Mouse (Mus musculus): ENCODE measurements around the gene Mpdz.

Mpdz gene

DNA sequence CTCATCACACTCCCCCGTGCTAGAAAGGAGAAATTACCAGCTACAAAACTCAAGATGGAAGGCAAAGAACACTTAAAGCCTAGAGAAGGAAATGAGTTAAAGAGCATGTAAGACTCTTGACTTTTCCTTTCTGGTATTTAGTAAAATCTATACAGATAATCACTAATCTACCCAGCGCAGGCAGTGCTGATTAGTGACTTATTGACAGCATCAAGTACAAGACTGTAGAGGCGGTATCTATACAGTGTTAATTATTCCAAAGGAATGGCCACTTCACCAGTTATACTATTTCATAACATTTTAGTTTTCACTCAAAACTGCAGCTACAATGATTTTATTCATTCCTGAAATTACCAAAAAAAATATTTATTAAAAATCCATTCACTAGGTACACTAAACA lies 49.7 kb downstream of the Mpdz start:
- no peak for DNase-seq (ENCODE audit: low spot score)

DNA sequence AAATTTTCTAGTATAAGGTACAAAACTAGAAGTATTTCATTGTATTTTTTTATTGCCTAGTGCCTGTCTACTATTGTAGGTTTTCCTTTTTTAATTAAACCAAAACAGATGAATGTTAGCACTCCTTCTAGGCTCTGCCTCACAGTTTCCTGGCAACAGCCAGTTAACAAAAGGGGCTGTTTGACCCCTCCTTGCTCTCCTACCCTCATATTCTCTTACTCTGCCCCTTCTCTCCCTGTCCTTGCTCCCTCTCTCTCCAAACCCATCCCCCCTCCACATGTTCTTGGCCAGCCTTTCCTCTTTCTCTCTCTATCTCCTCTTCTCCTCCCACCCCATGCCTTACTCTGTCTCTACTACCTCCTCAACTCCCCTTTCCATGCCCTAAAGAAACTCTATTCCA lies 53.4 kb downstream of the Mpdz start:
- DNase-seq (ENCODE audit: low spot score), result no peak

DNA sequence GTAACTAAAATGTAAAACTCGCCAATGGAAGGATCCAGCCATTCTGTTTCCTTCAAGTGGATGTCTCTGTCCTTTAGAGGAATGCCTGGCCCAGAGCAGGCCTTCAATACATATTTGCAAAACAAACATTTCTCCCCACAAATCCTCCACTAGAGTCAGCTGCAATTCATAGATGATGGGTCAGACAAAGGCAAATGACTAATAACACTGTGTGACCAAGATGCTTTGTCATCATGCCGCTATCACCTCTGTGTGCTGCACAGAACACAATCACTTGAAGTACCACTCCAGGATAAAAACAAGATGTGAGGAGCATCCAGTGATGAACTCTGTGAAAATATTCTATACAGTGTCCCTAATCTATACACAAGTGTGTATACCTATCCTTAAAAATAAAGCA lies 55.0 kb downstream of the Mpdz start:
- no peak for DNase-seq (ENCODE audit: low spot score)

DNA sequence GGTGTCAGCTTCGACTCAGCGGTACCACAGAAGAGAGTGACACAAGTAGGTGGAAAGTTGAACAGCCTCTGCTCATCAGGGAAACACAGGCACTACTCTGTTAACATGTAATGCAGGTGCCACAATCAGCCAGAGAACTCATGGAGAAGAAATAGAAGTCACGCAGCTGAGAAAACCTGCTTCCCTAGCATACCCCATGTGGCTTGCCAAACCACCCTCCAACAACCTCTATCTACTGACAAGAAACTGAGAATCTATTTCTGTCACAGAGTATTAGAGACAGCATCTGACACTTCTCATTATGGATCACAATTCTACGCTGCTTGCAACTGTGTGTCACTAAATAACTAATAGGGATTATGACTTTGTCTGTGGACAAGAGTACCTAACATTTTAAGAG lies 70.3 kb downstream of the Mpdz start:
- no peak for DNase-seq (ENCODE audit: low spot score)

DNA sequence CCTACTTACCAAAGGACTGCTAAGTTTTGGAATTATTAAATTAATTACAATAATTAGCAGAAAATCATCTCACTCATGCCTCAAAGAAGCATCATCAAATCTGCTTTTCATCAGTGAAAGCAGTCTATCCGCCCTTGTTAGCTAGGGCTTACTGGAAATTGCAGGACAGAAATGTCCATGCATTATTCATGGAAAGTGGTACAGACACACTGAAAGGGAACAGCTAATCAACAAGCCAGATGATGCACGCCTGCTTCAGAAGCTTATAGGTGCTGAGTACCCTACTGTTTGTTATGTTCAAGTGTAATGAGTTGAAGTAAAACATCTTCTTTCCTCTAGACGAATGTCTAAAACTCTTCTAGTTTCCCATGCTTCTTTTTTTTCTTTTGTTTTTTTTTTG lies 91.2 kb downstream of the Mpdz start:
- no peak for DNase-seq (ENCODE audit: low spot score)

DNA sequence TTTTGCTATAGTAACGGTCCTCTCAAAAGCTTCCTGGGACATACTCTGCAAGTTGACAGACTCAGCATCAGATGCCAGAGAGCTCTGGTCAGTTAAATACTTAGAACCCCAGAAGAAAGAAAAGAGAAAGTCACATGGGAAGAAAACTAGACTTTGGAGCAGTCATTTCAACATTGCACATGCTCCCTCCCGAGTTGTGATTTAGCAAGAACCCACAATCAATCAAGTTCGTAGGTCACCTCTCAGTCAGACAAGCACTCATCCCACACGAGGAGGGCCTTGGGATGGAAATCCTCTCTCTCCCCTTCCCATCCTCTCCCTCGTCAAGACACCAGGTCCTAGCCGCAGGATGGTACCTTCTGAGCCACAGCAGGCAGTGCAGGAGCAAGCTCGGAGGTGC lies 94.0 kb downstream of the Mpdz start:
- DNase-seq (ENCODE audit: low spot score), result no peak

DNA sequence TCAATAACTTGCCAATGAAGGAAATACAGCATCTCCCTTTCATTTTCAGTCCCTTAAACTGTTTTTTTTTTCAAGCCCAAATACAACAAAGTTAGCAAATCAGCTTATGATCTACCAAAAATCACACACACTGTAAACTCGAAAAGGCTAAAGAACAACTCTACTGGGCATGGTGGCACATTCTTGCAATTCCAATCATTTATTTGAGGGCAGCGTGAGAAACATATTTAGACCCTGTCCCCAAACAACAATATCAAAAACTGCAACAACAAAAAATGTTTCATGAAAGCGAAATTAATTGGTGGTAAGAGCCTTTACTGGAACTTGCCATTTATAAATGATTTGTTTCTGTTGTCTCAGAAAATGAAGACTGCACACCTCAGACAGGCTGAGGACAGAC lies 97.5 kb downstream of the Mpdz start:
- DNase-seq (ENCODE audit: low spot score), result no peak

DNA sequence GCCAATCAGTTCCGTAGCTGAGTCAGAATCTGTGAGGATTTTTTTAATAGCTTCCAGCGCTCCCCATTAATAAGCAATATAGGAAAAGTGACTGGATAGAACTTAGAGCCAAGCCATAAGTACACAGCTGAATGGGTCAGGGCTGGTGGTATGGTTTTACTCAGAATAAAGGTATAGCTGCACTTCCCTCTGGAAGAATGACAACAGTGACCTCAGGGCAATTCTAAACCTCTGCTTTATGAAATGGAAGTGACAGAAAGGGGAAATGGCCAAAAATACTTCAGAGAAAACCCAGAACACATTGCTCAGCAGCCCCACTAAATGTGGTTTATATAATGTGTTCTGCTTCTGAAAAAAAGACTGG lies 109.0 kb downstream of the Mpdz start:
- DNase-seq (ENCODE audit: low spot score), result no peak

DNA sequence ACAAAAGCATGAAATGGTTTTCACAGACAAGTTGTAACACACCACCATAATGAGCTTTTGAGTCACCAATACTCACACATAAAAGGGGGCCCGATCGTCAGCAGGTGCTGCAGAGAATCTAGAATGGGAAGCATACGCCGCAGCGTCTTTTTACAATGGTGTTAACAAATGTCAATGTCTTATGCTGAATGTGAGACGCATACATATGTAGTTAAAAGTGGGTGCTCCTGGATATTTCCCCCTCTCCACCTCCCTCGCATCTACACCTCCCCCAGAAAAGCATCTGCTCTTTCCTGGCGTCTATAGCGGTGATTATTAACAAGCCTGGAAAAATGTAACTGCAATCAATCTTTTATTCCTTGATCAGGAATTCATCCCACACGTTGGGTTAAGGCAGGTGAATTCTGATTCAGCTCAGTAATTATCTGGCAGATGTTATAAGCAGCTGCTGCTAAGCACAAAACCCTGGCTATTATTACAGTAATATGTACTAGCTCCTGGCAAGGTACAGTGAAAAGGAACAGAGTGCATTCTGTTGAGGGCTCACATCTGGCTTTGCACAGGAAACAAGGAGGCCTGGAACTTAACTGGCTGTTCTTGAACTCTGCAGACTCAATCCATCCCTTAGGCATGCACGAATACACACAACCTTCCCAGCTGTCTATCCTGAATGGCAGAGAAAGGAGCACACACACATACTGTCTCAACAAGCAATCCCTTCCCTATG lies 109.6 kb downstream of the Mpdz start:
- DNase-seq (ENCODE audit: low spot score), result no peak

DNA sequence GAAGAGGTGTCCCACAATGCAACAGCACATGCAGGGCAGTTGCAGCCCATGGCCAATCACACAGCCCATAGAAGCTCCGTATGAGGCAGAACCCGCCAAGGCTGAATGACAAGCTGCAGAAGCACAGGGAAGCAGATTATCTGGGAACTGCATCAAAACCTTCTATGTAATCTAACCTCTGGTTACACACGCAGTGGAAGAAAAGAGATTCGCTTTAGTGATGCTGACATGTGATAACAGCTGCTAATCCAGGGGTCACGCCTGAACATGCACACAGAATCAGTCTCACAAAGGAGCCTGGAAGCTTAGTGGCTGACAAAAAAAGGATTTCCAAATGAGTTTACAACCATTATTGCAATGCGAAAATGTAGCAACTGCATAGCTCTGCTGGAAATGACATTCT lies 110.2 kb downstream of the Mpdz start:
- no peak for DNase-seq (ENCODE audit: low spot score)

DNA sequence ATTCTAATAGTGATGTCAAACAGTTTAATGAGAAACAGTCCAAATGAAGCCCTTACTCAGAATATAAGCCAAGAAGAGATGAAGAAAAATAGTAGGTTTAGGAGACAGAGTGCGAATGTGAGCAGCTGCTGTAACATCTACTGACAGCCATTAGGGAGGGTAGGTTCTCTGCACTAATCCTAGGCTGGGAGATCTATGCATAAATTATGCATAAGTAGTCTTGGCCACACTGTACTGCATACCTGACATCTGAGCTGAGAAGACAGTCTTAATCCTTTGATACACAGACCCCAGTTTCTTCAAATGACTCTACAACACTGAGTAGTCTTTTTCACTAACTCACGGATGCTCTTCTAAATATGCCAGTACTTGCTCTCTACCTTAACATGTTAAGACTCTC lies 114.9 kb downstream of the Mpdz start:
- no peak for DNase-seq (ENCODE audit: low spot score)

DNA sequence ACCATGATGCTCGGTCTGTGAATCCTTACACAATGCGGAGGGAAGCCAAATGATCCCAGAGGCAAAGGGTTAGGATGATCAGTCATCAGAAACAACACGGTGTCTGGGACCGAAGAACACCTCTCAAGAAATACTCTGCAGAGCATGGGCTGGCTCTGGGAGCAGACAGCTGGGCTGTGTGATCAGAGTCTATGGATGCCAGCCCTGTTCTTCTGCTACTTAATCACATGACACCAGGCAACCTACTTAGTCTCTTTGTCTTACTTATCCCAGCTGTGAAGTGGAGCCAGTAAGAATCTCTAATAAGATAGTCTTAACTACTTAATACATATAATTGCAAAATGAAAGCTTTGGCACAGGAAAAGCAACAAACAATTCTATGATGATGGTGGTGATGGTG lies 118.8 kb downstream of the Mpdz start:
- no peak for DNase-seq (ENCODE audit: low spot score)

DNA sequence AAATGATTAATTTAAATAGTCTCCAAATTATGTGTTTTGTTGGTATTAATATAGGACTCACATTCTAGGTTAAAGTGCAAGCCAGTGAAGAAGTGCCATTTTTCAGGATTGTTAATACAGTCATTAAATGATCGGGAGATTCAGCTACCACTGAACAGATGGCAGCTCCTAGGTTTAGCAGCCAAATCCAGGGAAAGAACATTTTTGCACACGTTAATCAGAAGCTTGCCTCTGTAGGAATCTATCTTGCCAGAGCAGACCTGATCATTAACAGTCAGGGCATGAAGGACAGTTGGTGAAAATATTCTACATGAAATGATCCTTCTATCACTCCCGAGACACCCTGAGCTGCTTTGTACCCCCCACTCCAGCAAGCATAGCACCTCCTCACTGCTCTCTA lies 120.4 kb downstream of the Mpdz start:
- DNase-seq (ENCODE audit: low spot score), result no peak

DNA sequence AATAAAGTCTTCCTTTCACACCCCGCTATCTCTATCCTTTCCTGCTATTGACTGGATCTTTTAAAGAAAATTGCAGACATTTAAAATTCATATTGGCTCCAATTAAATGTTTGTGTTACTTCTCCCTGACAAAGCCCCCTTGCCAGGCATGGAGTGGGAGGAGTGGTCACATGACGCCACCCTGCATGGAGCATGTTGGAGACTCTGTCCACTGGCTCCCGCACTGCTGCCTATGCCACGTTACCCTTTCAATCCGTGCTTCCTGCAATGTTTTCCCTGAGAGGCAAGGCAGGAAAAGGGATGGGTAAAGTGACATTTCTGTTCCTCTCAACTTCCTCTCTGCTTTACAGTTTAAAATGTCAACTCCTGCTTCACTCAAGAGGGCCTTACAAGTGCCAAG lies 128.0 kb downstream of the Mpdz start:
- no peak for DNase-seq (ENCODE audit: low spot score)

DNA sequence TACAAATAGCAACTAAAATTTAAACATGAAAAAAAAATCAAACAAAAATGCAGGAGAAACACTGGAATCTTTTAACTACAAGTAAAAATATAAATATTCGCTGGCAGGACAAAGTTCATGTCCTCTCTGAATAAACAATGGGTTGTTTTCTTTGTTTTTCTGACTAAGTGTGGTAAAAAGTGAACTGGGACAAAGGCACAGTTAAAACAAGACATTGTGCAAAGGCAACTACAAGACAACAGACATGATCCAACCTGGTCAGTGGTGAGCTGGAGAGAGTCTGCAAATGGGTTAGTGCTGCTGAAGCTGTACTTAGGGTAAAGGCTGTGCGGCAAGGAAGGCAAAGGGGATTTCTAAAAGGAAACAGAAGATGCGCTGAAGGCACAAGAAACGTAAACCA lies 129.4 kb downstream of the Mpdz start:
- DNase-seq (ENCODE audit: low spot score), result no peak

DNA sequence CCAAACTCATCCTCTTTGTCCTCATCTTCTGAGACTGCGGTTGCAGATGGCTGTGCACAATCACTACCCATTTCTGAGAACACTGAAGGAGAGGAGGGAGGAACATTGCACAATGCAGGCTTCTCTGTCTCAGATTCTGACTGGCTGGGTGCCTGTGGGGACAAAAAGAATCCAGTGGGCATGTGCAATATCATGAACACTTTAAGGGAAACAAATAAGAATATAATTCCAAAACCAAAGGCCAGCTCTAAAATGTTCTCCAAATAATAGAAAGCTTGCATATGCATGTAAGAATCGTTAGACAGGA lies 132.5 kb downstream of the Mpdz start:
- no peak for DNase-seq (ENCODE audit: low spot score)

DNA sequence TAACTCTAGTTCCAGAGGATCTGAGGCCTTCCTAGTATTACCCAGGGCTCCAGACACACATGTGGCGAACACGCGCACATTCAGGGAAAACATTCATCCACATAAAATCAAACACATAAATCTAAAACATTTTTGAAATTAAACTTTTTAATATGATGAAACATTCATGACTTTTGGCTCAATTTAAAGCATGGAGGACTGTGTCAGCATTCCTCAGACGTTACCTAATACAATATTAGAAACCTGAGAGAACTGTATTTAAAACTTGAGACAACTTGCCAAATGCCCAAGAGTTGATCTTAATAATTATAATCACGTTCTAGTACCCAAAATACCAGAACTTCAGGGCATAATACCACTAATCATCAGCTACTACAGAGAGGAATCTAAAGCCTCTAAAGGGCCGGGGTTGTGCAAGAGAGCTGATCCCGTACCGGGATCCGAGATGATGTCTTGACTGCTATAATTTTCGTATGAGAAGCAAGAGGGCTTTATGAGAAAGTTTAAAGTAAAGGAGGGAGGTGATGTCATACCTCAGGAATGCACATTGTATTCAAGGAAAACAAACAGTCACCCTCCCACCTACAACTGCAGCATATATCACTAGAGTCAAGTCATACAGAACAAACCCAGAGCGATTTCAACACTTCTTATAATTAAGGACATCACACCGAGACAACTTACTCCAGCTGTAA lies 133.0 kb downstream of the Mpdz start:
- DNase-seq (ENCODE audit: low spot score), result no peak

DNA sequence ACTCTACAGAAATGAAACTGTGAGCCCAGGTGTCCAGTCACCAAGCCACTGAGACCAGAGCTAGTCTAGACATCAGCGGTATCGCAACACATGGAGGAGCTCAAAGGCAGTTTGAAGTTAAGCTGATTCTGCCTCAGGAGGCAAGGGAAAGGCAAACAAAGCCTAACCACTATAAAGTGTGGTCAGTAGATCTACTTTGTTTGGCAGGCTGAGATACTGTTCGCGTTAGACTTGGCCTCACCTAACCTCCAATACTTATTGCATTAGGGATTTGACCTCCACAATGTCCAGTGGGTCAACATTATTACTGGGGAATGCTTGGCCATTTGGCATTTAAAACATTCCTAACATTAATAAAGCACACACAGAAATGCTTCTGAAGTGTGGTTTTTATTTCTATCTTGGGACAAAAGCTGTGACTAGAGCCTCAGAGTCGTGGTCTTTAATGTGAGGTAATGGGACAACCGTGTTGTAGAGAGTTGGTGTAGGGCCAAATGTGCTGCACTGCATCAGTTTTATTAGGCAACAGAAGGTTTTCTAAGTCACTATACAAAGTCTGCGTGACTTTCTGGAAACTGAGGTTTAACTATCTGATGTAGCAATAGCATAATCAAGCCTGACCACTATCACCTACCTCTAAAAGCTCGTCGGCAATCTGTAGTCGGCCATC lies 134.9 kb downstream of the Mpdz start:
- no peak for DNase-seq (ENCODE audit: low spot score)

DNA sequence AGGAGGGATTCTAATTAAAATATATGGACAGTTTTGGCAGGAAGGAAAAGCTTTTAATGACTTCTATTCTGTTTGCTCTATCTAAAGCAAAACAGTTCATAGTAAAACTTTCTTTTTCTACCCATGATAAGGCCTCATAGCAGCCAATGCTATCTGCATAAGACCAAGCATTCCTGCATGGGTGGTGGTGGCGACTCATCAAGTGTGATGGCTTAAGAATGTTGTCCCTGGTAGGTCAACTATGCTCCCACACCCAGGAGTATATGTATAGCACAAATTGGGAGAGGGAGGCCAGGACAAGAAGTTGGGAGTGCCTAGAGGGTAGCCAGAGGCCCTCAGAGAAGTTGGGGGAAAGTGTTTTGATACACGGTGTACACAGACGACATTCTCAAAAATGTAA lies 140.6 kb downstream of the Mpdz start:
- DNase-seq (ENCODE audit: low spot score), result no peak

DNA sequence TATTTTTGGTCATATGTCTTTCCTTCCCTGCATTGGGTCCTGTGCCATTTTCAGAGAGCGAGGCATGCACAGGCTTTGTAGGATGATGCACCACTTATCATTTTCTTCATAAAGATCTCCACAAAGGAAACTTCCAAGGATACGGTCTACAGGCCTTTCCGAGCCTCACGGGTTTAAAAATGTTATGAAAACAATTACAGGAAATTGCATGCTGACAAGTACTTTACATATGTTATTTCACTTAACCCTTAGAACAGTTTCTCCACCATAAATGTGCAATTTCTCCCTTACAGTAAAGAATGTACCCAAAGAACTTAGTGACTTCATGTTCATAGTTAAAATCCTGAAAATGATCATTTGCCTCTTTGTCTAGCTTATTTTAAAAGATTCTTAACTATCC lies 144.2 kb downstream of the Mpdz start:
- no peak for DNase-seq (ENCODE audit: low spot score)

DNA sequence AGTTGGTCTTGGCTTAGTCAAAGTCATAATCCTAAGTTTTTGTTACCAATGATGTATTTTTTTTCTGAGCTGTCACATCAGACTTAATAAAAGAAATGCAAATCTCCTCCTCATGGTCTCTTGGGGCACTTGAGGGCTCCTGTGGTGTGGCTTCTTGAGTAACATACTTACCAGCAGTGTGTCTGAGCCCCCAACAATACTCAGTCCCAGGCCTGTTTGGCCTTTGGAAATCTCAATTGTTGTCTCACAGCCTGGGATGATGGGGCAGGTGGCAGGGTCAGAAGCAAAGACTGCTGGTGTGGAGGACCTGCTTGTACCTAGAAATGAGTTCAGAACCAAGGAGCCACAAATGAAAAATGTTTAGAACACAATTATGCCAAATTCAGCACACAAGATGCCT lies 149.3 kb downstream of the Mpdz start:
- no peak for DNase-seq (ENCODE audit: low spot score)

DNA sequence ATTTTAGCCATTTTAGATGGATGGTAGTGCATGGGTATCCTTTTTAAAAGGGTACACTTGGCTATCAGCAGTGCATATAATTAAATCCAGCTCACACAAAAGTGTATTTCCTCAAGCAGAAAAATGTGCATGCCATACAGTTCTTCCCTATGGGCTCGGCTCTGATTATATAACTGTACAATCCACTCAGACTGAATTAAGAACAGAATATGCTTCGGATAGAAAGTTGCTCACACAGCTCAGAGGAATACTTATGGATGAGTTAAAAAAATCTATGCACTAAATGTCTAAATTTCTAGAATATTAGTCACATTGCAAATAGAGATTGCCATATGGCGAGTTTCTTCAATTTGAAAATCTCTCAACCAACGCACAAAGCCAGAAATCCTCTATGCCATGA lies 157.1 kb downstream of the Mpdz start:
- no peak for DNase-seq (ENCODE audit: low spot score)

DNA sequence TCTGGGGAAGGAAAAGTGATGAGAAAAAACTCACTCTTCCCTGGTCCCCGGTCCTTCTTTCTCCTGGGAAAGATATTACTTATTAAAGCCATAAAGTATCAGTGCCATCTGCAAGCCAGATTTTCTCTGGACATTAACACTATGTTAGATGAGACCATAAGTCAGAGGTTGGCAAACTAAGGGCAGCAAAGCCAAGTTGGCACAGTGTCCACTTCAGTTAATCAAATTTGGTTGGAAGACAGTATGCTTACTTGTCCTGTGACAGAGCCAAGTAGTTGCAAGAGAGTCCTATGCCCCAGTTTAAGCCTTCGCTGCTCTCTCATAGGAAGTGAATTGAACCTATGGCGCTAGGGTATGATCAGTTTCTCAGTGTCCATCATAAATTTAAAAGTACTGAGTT lies 159.0 kb downstream of the Mpdz start:
- no peak for DNase-seq (ENCODE audit: low spot score)

DNA sequence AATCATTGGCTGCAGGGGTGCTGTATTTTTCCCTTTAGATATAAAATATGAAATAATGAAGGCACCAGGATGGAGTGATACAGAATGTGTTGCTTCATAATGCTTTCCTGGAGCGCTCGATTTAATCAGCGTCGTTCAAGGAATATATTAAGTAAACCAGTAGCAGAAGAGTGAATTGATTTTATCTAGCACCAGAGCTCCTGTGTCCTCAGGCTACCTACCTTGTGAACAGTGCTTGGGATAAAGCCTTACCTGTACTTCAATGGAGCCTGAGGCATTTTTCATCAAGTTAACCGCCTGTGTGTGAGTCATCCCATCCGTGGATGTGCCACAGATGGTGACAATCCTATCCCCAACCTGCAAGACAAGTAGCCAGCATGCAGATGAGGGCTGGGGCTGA lies 159.5 kb downstream of the Mpdz start:
- no peak for DNase-seq (ENCODE audit: low spot score)

Measured in T-cell, adult 2 months (primary cell).